Mouse (Mus musculus) thymus, adult 2 months (tissue): Measurements from ENCODE around the gene Galnt15.

Source experiments
- CTCF ChIP-seq: fragments of 200-500 bp; IDR thresholded peaks from 2 replicates; pipeline ENCODE4 v1.5.1; 2012; ENCODE audit warnings: mild to moderate bottlenecking, control low read depth, low read length, moderate library complexity, borderline replicate concordance; ENCODE audit not compliant: control insufficient read depth, poor library complexity, insufficient read depth; ENCODE audit errors: extremely low read depth
- POLR2A ChIP-seq: fragments of 200-500 bp; IDR thresholded peaks from 2 replicates; pipeline ENCODE4 v1.6.1; 2012; ENCODE audit warnings: mild to moderate bottlenecking, low read length, control low read depth, moderate library complexity; ENCODE audit not compliant: control insufficient read depth, poor library complexity, insufficient read depth; ENCODE audit errors: extremely low read depth

DNA sequence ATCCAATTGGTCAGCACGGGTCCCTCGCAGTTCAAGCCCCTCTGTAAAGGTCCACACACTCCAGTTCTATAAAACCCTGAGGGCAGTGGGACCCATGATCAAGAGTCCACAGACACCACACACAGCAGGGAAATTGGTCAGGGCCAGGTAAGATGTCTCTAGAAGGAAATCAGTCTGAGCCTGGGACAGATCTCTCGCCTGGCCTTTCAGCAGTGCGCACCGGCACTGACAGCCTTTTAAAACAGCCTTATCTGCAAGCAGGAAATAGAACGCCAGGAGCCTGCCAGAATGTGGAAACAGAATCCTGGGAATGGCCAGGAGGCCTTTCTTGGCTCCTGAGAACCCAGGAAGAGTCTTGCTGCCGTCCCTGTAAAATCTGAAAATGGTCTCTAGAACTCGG, 27.0 kb downstream of the Galnt15 start:
- TF ChIP-seq POLR2A (no peak), CTCF (no peak)
